Mouse (Mus musculus) ES-E14 (cell line): Measurements from ENCODE around the gene Tsks. TPM values are rescaled to one million over a fixed set of nuclear protein-coding genes. Genes with fewer than 3 reads are reported as not detected.

Experiments
- DNase-seq: peaks from one replicate; pipeline ENCODE4 v3.0.0-alpha.2; 2013; ENCODE audit warnings: low read depth, low spot score
- H3K27ac ChIP-seq: 2 replicates; pipeline ENCODE4 v1.5.1; 2012; ENCODE audit warnings: low read depth, mild to moderate bottlenecking, low read length, moderate library complexity, mixed read lengths; ENCODE audit not compliant: poor library complexity, insufficient read depth, severe bottlenecking
- H3K36me3 ChIP-seq: 2 replicates; pipeline ENCODE4 v1.6.1; 2012; ENCODE audit warnings: mild to moderate bottlenecking, low read length, moderate library complexity, mixed read lengths; ENCODE audit not compliant: control insufficient read depth, poor library complexity, insufficient read depth, severe bottlenecking
- H3K4me1 ChIP-seq, 2 experiments: fragments of 150-350 bp in 1 of 2; sonication (generic) in 1 of 2; 2 replicates each; pipeline ENCODE4 v1.6.1; 2012; ENCODE audit warnings: low read length in 2 of 2, mild to moderate bottlenecking in 1 of 2, mixed read lengths in 1 of 2; ENCODE audit not compliant: control insufficient read depth in 2 of 2, insufficient read depth in 2 of 2, poor library complexity in 1 of 2
- H3K4me3 ChIP-seq, 2 experiments: fragments of 150-350 bp in 1 of 2; sonication (generic) in 1 of 2; 2 replicates each; pipeline ENCODE4 v1.5.1; 2012; ENCODE audit warnings: low read length in 2 of 2, low read depth in 1 of 2, mild to moderate bottlenecking in 1 of 2, mixed read lengths in 1 of 2; ENCODE audit not compliant: insufficient read depth in 1 of 2, poor library complexity in 1 of 2, severe bottlenecking in 1 of 2
- H3K9ac ChIP-seq: 2 replicates; pipeline ENCODE4 v1.6.1; 2012; ENCODE audit warnings: low read depth, mild to moderate bottlenecking, low read length, mixed read lengths; ENCODE audit not compliant: poor library complexity, insufficient read depth, severe bottlenecking
- H3K9me3 ChIP-seq: fragments of 150-350 bp; sonication (generic); 2 replicates; pipeline ENCODE4 v1.6.1; 2012; ENCODE audit warnings: low read depth, mild to moderate bottlenecking, low read length; ENCODE audit not compliant: control insufficient read depth, insufficient read depth
- CHD2 ChIP-seq: IDR thresholded peaks from 2 replicates; pipeline ENCODE4 v1.6.1; 2014; ENCODE audit warnings: mild to moderate bottlenecking, low read depth, low read length, inconsistent platforms
- HCFC1 ChIP-seq: IDR thresholded peaks from 2 replicates; pipeline ENCODE4 v1.6.1; 2012; ENCODE audit warnings: low read length, inconsistent platforms, borderline replicate concordance; ENCODE audit not compliant: insufficient read depth
- MAFK ChIP-seq: IDR thresholded peaks from 2 replicates; pipeline ENCODE4 v1.6.1; 2014; ENCODE audit warnings: mild to moderate bottlenecking, low read depth, low read length, inconsistent platforms; ENCODE audit not compliant: insufficient read depth
- ZC3H11A ChIP-seq: IDR thresholded peaks from 2 replicates; pipeline ENCODE4 v1.6.1; 2012; ENCODE audit warnings: low read depth, mild to moderate bottlenecking, inconsistent platforms, low read length, borderline replicate concordance
- ZNF384 ChIP-seq: IDR thresholded peaks from 2 replicates; pipeline ENCODE4 v1.6.1; 2012; ENCODE audit warnings: low read depth, low read length, inconsistent platforms
- in situ Hi-C, 2 experiments: fragments of 600-800 bp; cut with MboI; formaldehyde crosslinking; loops; one replicate each; pipeline ENCODE4 v1.15.1; 2025; ENCODE audit warnings: low sequenced_read_pairs in 2 of 2, inconsistent platforms in 1 of 2; ENCODE audit not compliant: unreplicated experiment in 2 of 2
- total RNA-seq: library from RNA; depleted of rRNA; stranded (reverse); fragments of 300-350 nt; gene quantifications from 2 replicates; pipeline ENCODE4 v1.2.3, GENCODE M21; 2012; rRNA removed

Gene Tsks
- total RNA-seq, result 0.49 and 0.85 TPM in 2 replicates

DNA sequence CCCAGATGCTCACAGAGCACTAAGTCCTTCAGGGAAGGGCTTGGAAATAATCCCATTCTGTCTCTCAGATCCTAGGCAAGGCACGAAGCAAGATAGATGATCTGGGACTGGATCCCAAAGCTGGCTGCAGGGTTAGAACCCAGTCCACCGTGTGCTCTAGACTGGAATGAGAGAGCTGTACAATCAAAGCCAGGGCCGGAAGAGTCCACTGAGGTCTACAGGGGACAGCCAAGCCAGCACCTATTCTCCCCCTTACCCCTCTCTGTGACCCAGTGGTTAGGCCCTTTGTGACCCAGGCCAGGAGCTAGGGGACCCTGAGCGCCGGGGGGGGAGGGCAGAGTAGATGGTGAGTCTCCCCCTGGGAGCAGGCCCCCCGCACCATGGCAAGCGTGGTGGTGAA is at the start of gene Tsks:
Gene Tsks, plus strand, starts transcription at position 301 of the 400 bp plus-strand sequence.
- no peak for DNase-seq
- Histone ChIP-seq H3K27ac (no peak within 1 kb of the TSS), H3K9me3 (no peaks in the 10 kb centered on the region), H3K4me1 (no peaks in the 10 kb centered on the region), H3K9ac (no peak within 1 kb of the TSS), H3K4me3 (no peak within 1 kb of the TSS), H3K36me3 (no peaks in the 10 kb centered on the region)
- TF ChIP-seq ZNF384 (no peak), HCFC1 (no peak)
- in situ Hi-C loops, result no loop called here

DNA sequence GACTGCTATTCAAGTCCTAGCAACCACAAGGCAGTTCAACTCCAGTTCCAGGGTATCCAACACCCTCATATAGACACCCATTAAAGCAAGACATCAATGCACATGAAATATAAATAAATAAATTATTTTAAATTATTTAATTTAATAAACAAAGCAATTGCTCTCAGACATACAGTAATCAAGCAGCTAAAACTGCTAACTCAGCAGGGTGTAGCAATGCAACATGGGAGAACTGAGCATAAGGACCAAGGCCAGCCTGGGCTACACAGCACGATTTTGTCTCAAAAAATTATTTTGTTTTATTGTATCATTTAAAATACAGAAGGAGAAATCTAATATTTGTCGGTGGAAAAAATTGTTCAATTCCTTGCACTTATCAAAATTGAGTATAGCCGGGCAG is 48.8 kb upstream of the Tsks start:
- DNase-seq, result no peak
- H3K36me3 ChIP-seq, result peaks cover 13% of the 10 kb centered on the region
- peaks cover 0 to 12% of the 10 kb centered on the region in 2 experiments; a peak in 1 of 4 replicates for H3K4me1 ChIP-seq
- no peak overlapping the region for H3K9ac ChIP-seq
- H3K9me3 ChIP-seq, result no peaks in the 10 kb centered on the region
- in situ Hi-C loops, result no loop called here
- peak; percentile 64 for TF ChIP-seq MAFK
- TF ChIP-seq ZNF384, result no peak
- TF ChIP-seq ZC3H11A, result no peak
- TF ChIP-seq CHD2, result no peak
- no peak overlapping the region for H3K27ac ChIP-seq
- H3K4me3 ChIP-seq, result no peak overlapping the region

GRCm38 (mm10) chr7:44895206-44895592 is 47.8 kb upstream of the Tsks start:
- H3K9me3 ChIP-seq, result no peaks in the 10 kb centered on the region
- H3K9ac ChIP-seq, result no peak overlapping the region
- peaks cover 0 to 12% of the 10 kb centered on the region in 2 experiments; a peak in 1 of 4 replicates for H3K4me1 ChIP-seq
- no peak for DNase-seq
- no peak overlapping the region for H3K27ac ChIP-seq
- in situ Hi-C loops, result no loop called here
- peak overlapping the region in 1 of 2 experiments; percentile 40; a peak in 1 of 4 replicates for H3K4me3 ChIP-seq
- TF ChIP-seq ZNF384 (no peak), CHD2 (no peak), ZC3H11A (no peak), MAFK (no peak), HCFC1 (no peak)
- peaks cover 19% of the 10 kb centered on the region for H3K36me3 ChIP-seq

- Histone ChIP-seq H3K36me3 (peaks cover 17% of the 10 kb centered on the region), H3K4me3 (peak within 1 kb of the TSS; percentile 69 to 70), H3K9ac (peak within 1 kb of the TSS; percentile 78), H3K4me1 (peaks cover 0 to 8% of the 10 kb centered on the region in 2 experiments; a peak in 1 of 4 replicates), H3K27ac (peak within 1 kb of the TSS; percentile 16), H3K9me3 (no peaks in the 10 kb centered on the region)
- in situ Hi-C loops, result no loop called here
- DNase-seq, result peak; percentile 95
- TF ChIP-seq CHD2, result no peak
- peak; percentile 79 for TF ChIP-seq HCFC1
These were observed 47.2 kb upstream of the Tsks start, which contains the start of gene Fuz for GRCm38 (mm10) chr7:44895593-44896434. Gene Fuz, plus strand, starts transcription at chr7:44896079.

DNA sequence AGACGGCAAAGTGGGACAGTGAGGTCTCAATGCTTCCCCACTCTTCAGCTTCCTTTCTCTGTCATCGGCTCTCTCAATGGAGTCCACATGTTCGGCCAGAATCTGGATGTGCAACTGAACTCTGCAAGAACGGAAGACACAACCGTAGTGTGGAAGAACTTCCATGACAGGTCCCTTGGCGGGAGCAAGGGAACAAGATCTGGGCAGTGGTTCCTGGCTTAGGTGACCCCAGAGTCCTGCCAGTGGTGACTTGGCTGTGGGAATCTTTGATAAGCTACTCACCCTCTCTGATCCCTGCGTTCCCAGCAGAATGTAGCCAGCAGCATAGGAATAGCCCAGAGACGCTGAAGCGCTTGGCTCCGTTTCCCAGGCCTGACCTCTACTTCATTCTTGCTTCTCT is 46.5 kb upstream of the Tsks start:
- Histone ChIP-seq H3K9me3 (no peaks in the 10 kb centered on the region), H3K9ac (peak overlapping the region; percentile 78), H3K4me1 (peaks cover 0 to 10% of the 10 kb centered on the region in 2 experiments; a peak in 1 of 4 replicates), H3K4me3 (peak overlapping the region; percentile 69 to 70), H3K27ac (peak overlapping the region; percentile 16), H3K36me3 (peaks cover 17% of the 10 kb centered on the region)
- in situ Hi-C loops, result no loop called here
- TF ChIP-seq CHD2, result no peak
- no peak for DNase-seq
